Mouse (Mus musculus) stomach, embryonic 16.5 days (tissue): ENCODE measurements around the gene Paqr3. TPM values are rescaled to one million over a fixed set of nuclear protein-coding genes. Genes with fewer than 3 reads are reported as not detected.

Experiments
- ATAC-seq: fragments of 200-750 bp; cut with Nextera tagmentation; 2 replicates; pipeline ENCODE4 v1.8.0; 2017; ENCODE audit warnings: moderate number of reproducible peaks, moderate TSS enrichment; ENCODE audit not compliant: insufficient read depth, low FRiP score
- H3K27ac ChIP-seq: fragments of 300-500 bp; sonication (generic); 2 replicates; pipeline ENCODE4 v1.5.1; 2014; ENCODE audit warnings: low read length
- H3K27me3 ChIP-seq: fragments of 300-500 bp; sonication (generic); 2 replicates; pipeline ENCODE4 v1.6.1; 2014; ENCODE audit warnings: low read length, control low read depth, mixed read lengths; ENCODE audit not compliant: control insufficient read depth, insufficient read depth
- H3K36me3 ChIP-seq: fragments of 300-500 bp; sonication (generic); 2 replicates; pipeline ENCODE4 v1.6.1; 2014; ENCODE audit warnings: low read length; ENCODE audit not compliant: control insufficient read depth, insufficient read depth
- H3K4me1 ChIP-seq: fragments of 300-500 bp; sonication (generic); 2 replicates; pipeline ENCODE4 v1.6.1; 2014; ENCODE audit warnings: low read length, control low read depth, mixed read lengths; ENCODE audit not compliant: control insufficient read depth, insufficient read depth
- H3K4me2 ChIP-seq: fragments of 300-500 bp; sonication (generic); 2 replicates; pipeline ENCODE4 v1.6.1; 2014; ENCODE audit warnings: low read depth, low read length, mixed read lengths
- H3K4me3 ChIP-seq: fragments of 300-500 bp; sonication (generic); replicated peaks from 2 replicates; pipeline ENCODE4 v1.5.1; 2014; ENCODE audit warnings: mild to moderate bottlenecking, low read length
- H3K9ac ChIP-seq: fragments of 300-500 bp; sonication (generic); 2 replicates; pipeline ENCODE4 v1.6.1; 2014; ENCODE audit warnings: low read length
- H3K9me3 ChIP-seq: fragments of 300-500 bp; sonication (generic); replicated peaks from 2 replicates; pipeline ENCODE4 v1.6.1; 2016; ENCODE audit warnings: low read length, control low read depth; ENCODE audit not compliant: control insufficient read depth
- WGBS: fragments of 180-500 bp; shearing (Covaris S2); extraction: QIAGEN DNeasy Blood & Tissue Kit; methylation state at CpG from one replicate; pipeline ENCODE4 v1.1.7; 2014; 5-methylcytosine and 5-hydroxymethylcytosine counted together
- polyA plus RNA-seq: library from polyadenylated mRNA; unstranded; fragments of >200 nt; fragmentation: Nextera tagmentation; extraction: Ambion mirVana; gene quantifications from 2 replicates; pipeline ENCODE4 v1.2.1, GENCODE M21; 2015

Gene Paqr3
- polyA plus RNA-seq, 1 experiment from 2014 or later, result 2.0 TPM

DNA sequence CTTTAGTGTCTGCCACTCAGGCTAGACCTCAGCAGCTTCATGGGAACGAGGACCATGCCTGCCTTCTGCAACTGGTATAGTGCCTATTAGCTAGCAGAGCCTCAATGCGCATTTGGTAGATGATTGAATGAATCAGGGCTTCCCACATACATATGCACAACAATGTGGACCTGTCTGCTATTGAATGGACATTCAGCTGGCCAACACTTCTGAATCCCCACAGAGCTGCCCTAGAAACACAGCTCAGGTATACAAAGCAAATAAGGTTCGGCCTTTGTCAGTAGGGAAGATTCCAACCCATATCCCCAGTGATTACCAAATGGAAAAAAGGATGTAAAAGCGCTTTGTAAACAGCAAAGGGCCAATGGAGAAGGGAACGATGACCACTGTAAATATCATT, 699 bp downstream of the Paqr3 start:
- peak overlapping the region; percentile 74 for H3K4me3 ChIP-seq
- H3K4me1 ChIP-seq, result peaks cover 4% of the 10 kb centered on the region; the same call in 1 of the 2 replicates
- 24% methylated on average over 5 of the region's 5 CpGs for WGBS
- H3K36me3 ChIP-seq, result no peaks in the 10 kb centered on the region
- H3K27me3 ChIP-seq, result no peaks in the 10 kb centered on the region
- H3K27ac ChIP-seq, result no peak overlapping the region
- no peak for ATAC-seq
- peak overlapping the region; percentile 72 for H3K4me2 ChIP-seq
- no peaks in the 10 kb centered on the region for H3K9me3 ChIP-seq
- peak overlapping the region; percentile 74 for H3K9ac ChIP-seq

GRCm38 (mm10) chr5:97110133-97110532, 1.3 kb downstream of the Paqr3 start:
- ATAC-seq, result no peak
- no peaks in the 10 kb centered on the region for H3K27me3 ChIP-seq
- no peaks in the 10 kb centered on the region for H3K9me3 ChIP-seq
- no peak overlapping the region for H3K4me3 ChIP-seq
- 41% methylated on average over 2 of the region's 2 CpGs for WGBS
- H3K36me3 ChIP-seq, result no peaks in the 10 kb centered on the region
- H3K4me2 ChIP-seq, result no peak overlapping the region
- H3K4me1 ChIP-seq, result peaks cover 4% of the 10 kb centered on the region; the same call in 1 of the 2 replicates
- H3K9ac ChIP-seq, result no peak overlapping the region
- H3K27ac ChIP-seq, result no peak overlapping the region

DNA sequence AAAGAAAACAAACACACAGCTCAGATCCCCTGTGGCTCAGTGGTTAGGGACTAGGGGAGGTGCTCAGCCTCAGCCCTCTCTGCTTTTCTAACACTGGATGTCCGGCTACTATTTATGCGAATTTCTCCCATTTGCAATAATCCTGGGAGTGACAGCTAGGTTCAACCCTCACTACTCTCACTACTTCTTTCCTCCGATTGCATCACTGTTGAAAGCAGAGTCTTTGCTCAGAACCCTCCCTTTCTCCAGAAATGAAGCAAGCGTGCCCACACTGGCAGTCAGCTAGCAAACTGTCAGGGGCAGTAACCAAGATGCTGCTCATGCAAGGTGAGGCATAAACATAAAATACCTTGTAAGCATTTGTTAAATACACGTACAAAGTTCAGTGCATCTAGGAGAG, 3.1 kb downstream of the Paqr3 start:
- no peak for ATAC-seq
- 84% methylated on average over 5 of the region's 5 CpGs for WGBS
- Histone ChIP-seq H3K36me3 (no peaks in the 10 kb centered on the region), H3K27ac (no peak overlapping the region), H3K27me3 (no peaks in the 10 kb centered on the region), H3K9me3 (no peaks in the 10 kb centered on the region), H3K4me3 (no peak overlapping the region), H3K4me2 (no peak overlapping the region), H3K4me1 (peaks cover 4% of the 10 kb centered on the region; the same call in 1 of the 2 replicates), H3K9ac (no peak overlapping the region)

GRCm38 (mm10) chr5:97099954-97100353, 11.4 kb downstream of the Paqr3 start:
- no peak for ATAC-seq
- Histone ChIP-seq H3K9me3 (no peaks in the 10 kb centered on the region), H3K27ac (no peak overlapping the region), H3K4me3 (no peak overlapping the region), H3K4me2 (no peak overlapping the region), H3K4me1 (no peaks in the 10 kb centered on the region), H3K27me3 (no peaks in the 10 kb centered on the region), H3K9ac (no peak overlapping the region), H3K36me3 (no peaks in the 10 kb centered on the region)
- whole genome bisulfite sequencing, result 89% methylated on average over 8 of the region's 8 CpGs

GRCm38 (mm10) chr5:97097631-97098041, 13.8 kb downstream of the Paqr3 start:
- no peaks in the 10 kb centered on the region for H3K4me1 ChIP-seq
- WGBS, result 69% methylated on average over 9 of the region's 9 CpGs
- ATAC-seq, result no peak

DNA sequence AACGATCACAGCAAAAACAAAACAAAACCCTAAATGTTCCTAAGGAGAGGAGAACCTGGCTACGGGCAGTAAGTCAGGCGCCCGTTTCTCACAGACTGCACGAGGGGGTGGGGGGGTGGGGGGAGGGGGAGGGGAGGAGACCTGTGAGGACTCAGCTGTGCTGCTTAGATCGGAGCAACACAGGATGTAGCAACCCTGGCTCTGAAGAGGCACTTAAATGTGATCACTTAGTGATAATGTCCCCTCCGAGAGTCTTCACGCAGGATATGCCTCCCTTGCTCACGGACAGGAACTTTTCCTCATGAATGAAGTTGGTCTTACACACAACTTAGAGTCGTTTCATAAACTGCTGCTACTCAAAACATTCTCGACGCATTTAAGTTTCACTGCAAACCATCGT, 16.1 kb downstream of the Paqr3 start:
- no peak for ATAC-seq
- H3K4me3 ChIP-seq, result no peak overlapping the region
- H3K9me3 ChIP-seq, result no peaks in the 10 kb centered on the region
- H3K4me2 ChIP-seq, result no peak overlapping the region
- H3K9ac ChIP-seq, result no peak overlapping the region
- H3K36me3 ChIP-seq, result no peaks in the 10 kb centered on the region
- 50% methylated on average over 12 of the region's 13 CpGs for WGBS
- no peak overlapping the region for H3K27ac ChIP-seq
- no peaks in the 10 kb centered on the region for H3K27me3 ChIP-seq
- no peaks in the 10 kb centered on the region for H3K4me1 ChIP-seq

More at GRCm38 (mm10) chr5:97097631-97098041, 13.8 kb downstream of the Paqr3 start:
- Histone ChIP-seq H3K36me3 (no peaks in the 10 kb centered on the region), H3K27ac (no peak overlapping the region), H3K4me2 (no peak overlapping the region), H3K9me3 (no peaks in the 10 kb centered on the region), H3K9ac (no peak overlapping the region), H3K27me3 (no peaks in the 10 kb centered on the region), H3K4me3 (no peak overlapping the region)

- Histone ChIP-seq H3K9me3 (no peaks in the 10 kb centered on the region), H3K27ac (no peak overlapping the region), H3K4me1 (no peaks in the 10 kb centered on the region), H3K9ac (no peak overlapping the region), H3K4me3 (no peak overlapping the region), H3K4me2 (no peak overlapping the region), H3K36me3 (no peaks in the 10 kb centered on the region), H3K27me3 (no peaks in the 10 kb centered on the region)
- 59% methylated on average over 8 of the region's 8 CpGs for WGBS
- ATAC-seq, result no peak
Measured at GRCm38 (mm10) chr5:97092970-97093369, 18.4 kb downstream of the Paqr3 start.

DNA sequence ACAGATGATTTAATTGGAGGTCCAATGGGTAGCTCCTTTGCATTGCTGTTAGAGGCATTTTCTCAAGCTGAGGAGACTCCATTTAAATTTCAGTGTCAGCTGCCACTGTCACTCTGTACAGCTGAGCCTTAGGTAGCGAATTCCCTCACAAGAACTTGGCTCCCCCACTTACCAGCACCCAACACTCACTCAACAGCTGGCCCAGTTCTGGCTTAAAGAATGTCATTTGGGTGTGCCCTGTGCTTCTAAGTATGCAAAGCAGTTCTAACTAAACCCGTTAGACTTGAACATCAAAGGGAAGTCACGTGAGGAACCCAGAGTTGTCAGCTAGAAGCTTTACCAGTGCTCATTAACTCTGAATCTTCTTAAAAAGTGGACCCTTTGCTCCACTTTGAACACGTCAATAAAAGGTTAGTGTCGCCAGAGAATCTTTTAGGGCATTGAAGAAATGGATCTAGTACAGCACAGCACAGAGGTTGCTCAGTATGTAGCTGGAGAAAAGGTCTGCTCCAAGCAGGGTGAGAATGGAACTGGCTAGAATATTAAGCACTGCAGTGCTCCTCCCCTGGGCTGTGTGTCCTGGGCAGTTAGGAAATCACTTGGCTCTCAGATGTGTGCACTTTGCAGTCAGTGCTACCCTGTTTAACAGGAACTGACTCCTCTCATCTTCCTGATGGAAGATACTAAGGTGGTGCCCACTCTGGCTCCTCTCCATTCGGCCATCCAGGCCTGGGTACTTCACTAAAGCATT, 21.2 kb downstream of the Paqr3 start:
- no peak for ATAC-seq
- 68% methylated on average over 6 of the region's 6 CpGs for WGBS
- H3K36me3 ChIP-seq, result peaks cover 10% of the 10 kb centered on the region; the same call in 1 of the 2 replicates

DNA sequence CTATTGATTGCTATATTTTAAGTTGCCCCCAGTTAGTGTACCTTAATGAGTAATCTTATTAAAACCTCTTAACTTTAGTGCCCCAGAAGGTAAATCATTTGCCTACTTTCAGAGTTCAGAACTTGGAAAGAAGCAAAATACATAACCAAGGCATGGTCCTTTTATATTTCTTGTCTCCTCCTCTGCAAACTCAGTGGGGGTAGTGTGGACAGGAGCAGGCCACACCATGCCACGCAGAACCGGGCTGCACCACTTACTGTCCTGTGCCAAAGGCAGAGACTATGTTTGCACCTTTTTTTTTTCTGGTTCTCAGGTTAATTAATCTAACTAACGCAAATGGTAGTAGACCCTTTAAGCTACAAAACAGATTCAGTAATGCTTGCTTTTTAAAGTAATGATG, 22.0 kb downstream of the Paqr3 start:
- no peak for ATAC-seq
- Histone ChIP-seq H3K9ac (no peak overlapping the region), H3K4me3 (no peak overlapping the region), H3K4me1 (no peaks in the 10 kb centered on the region), H3K4me2 (no peak overlapping the region), H3K27me3 (no peaks in the 10 kb centered on the region), H3K27ac (no peak overlapping the region), H3K36me3 (peaks cover 10% of the 10 kb centered on the region; the same call in 1 of the 2 replicates), H3K9me3 (no peaks in the 10 kb centered on the region)
- 87% methylated on average over 3 of the region's 3 CpGs for WGBS

More for the DNA sequence above, 21.2 kb downstream of the Paqr3 start:
- Histone ChIP-seq H3K4me3 (no peak overlapping the region), H3K27ac (no peak overlapping the region), H3K27me3 (no peaks in the 10 kb centered on the region), H3K4me1 (no peaks in the 10 kb centered on the region), H3K9ac (no peak overlapping the region), H3K9me3 (no peaks in the 10 kb centered on the region), H3K4me2 (no peak overlapping the region)
